18 mouse cellular contexts compared by ENCODE assay signal in the genomic region with DNA sequence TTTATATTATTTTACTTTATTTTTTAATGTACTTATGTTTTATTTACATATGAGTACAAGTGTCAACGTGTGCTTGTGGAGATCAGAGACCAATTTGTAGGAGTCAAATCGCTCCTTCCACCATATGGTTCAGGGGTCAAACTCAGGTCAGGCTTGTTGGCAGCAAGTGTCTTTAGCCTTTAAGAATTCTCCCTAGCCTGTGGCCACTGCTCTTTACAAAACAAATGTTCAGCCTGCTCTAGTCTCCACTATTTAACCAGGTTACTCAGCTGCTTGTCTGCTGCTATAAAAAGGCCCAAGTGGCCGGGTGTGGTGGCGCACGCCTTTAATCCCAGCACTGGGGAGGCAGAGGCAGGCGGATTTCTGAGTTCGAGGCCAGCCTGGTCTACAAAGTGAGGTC.
"Had no signal": no experiment of that assay in that cellular context is flagged by ENCODE, and none has a peak within 500 bp of the region (broad histone marks: within the 10 kb centered on the region; RNA-seq: fewer than 3 reads in every experiment).

No protein-coding gene starts in this region.

- H3K4me3 ChIP-seq: intestine, embryonic 15.5 days; layer of hippocampus, adult 2 months; liver, embryonic 15.5 days; megakaryocyte, embryonic 14.5 days; midbrain, embryonic 12.5 days; myocyte; neural tube, embryonic 12.5 days had no signal

- H3K27me3 ChIP-seq: intestine, embryonic 15.5 days; liver, embryonic 15.5 days; megakaryocyte, embryonic 14.5 days; midbrain, embryonic 12.5 days; neural tube, embryonic 12.5 days had no signal

- H3K9me3 ChIP-seq: intestine, embryonic 15.5 days; liver, embryonic 15.5 days; megakaryocyte, embryonic 14.5 days; midbrain, embryonic 12.5 days; neural tube, embryonic 12.5 days had no signal

- ATAC-seq: intestine, embryonic 15.5 days had no signal

- H3K9ac ChIP-seq: intestine, embryonic 15.5 days; liver, embryonic 15.5 days; midbrain, embryonic 12.5 days; neural tube, embryonic 12.5 days had no signal

- H3K27ac ChIP-seq: intestine, embryonic 15.5 days; layer of hippocampus, adult 2 months; liver, embryonic 15.5 days; macrophage; midbrain, embryonic 12.5 days; neural tube, embryonic 12.5 days had no signal

- DNase-seq: kidney, adult 18-20 months; kidney, postnatal 10 days; kidney, postnatal 4 days; lung, adult 2 months; lung, postnatal 14 days; right cerebral cortex, adult 18-20 months; spleen, adult 18-20 months; thymus, adult 18-20 months; thymus, postnatal 14 days had no signal

- H3K4me2 ChIP-seq: intestine, embryonic 15.5 days; liver, embryonic 11.5 days; liver, embryonic 15.5 days; midbrain, embryonic 12.5 days; neural tube, embryonic 12.5 days had no signal

- H3K36me3 ChIP-seq: intestine, embryonic 15.5 days; liver, embryonic 15.5 days; midbrain, embryonic 12.5 days; neural tube, embryonic 12.5 days had no signal

- H3K4me1 ChIP-seq: intestine, embryonic 15.5 days; midbrain, embryonic 12.5 days; neural tube, embryonic 12.5 days had no signal
